Mouse (Mus musculus) telencephalon, adult 2 months (tissue): ENCODE measurements around the gene Ttyh2.

Source experiments
- DNase-seq: peaks from one replicate; pipeline ENCODE4 v3.0.0-alpha.2; 2011; ENCODE audit warnings: low read depth, low spot score

Ttyh2 gene

DNA sequence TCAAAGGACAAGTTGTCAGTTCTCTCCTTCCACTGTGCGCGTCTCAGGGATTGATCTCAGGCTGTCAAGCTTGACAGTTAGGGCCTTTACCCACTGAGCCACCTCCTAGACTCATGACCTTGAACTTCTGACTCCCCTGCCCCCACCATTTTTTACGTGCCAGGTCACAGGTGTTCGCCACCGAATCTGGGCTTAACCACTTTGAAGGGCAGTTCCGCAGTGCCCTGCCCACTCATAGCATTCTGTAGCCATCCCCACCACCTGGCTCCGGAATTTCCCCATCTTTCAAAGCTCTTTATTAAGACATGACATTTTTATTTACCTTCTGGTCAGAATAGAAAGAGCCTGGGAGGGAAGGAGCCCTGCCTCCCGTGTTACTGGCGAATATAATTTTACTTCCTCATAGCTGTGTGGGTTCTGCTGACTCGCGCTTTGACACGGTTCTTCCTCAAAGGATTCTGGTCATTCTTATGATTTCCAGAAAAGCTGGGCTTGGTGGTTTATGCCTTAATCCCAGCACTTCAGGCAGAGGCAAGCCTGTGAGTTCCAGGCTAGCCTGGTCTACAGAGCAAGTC is 72.4 kb downstream of the Ttyh2 start:
- no peak for DNase-seq

DNA sequence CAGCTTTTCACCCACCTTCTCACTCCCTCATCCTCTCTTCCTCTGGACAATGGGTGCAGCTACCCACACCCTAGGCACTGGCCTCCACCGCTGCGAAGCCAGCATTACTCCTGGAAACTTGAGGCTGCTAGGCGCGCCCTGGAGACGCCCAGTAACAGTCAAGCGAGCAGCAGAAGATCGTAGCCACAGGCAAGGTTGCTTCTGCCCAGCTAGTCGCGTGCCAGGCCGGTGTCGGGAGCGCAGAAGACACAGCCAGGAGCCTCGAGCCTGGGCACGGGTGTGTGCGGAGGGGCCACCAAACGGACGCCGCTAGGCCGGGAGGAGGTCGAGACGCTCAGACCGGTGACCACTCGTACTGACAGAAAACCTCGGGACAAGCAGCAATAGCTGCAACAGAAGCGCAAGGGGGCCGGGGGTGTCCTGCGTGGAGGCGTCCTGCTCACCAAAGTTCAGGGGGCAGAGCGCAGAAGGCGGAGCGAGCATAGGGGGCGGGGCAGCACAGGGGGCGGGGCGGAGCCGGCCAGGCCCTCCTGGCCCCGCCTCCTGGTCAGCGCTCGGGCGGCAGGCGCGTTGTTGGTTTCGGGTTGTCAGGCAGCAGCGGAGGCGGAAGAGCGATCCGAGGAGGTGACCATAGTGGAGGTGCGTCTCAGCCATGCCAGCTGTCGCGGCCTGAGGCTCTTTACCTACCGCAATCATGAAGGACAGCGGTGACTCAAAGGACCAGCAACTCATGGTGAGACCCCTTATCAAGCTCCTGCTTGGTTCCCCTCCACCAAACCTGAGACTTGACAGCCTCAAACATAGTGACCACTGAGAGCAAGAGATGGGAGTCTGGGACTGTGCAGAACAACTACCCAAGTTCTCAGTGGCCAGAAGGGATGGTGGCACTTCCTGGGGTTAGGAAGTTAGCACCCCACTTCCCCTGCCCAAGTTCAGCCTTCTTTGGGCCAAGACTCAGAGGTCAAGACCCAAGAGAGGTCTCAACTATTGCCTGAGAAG is 89.9 kb downstream of the Ttyh2 start, which contains the start of gene Kif19a:
TSS of gene Kif19a (plus strand) at position 569 of the 999 bp plus-strand sequence.
- DNase-seq = no peak

- no peak for DNase-seq
Observed at GRCm38 (mm10) chr11:114769911-114770310, 94.7 kb downstream of the Ttyh2 start.
